Mouse (Mus musculus) CH12.LX (cell line): ENCODE results near the gene Slc13a1.

ENCODE experiments used
- CTCF ChIP-seq, 2 experiments: IDR thresholded peaks in 1 of 2; conservative IDR thresholded peaks in 1 of 2; 2 replicates each; pipeline ENCODE4 v1.5.1; 2011 to 2012; ENCODE audit warnings: low read depth in 2 of 2, low read length in 2 of 2, improper control_type of control experiment in 1 of 2, inconsistent platforms in 1 of 2, mild to moderate bottlenecking in 1 of 2, moderate library complexity in 1 of 2
- EP300 ChIP-seq: IDR thresholded peaks from 2 replicates; pipeline ENCODE4 v1.6.1; 2011; ENCODE audit warnings: low read length, improper control_type of control experiment
- SMC3 ChIP-seq: IDR thresholded peaks from 2 replicates; pipeline ENCODE4 v1.6.1; 2011; ENCODE audit warnings: low read depth, low read length, improper control_type of control experiment
- TBP ChIP-seq: conservative IDR thresholded peaks from 2 replicates; pipeline ENCODE4 v1.6.1; 2011; ENCODE audit warnings: low read depth, low read length, improper control_type of control experiment

DNA sequence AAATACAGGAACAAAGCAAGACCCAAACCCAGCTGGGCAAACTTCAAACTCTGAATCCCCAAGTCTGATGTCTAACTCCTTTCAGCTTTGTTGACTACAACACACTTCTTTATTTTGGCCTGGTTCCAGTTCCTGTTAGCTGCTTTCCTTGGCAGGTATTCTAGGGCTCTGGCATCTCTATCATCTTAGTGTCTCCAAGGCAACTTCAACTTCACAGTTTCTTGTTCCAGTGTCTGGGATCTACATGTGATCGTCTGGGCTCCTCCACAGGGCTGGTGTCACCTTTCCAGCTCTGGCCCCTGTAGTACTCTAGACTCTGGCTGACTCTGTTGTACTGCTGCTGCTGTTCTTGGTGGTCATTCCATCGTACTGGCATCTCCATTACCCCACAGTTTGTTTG, 91.8 kb downstream of the Slc13a1 start:
- TF ChIP-seq CTCF (conservative IDR thresholded peaks at IDR 0.05 in 1 of 2, IDR thresholded peaks at IDR 0.05 in 1 of 2; ENCODE audit: low read depth in 2 of 2, low read length in 2 of 2): no peak
- no peak for TF ChIP-seq TBP
- TF ChIP-seq SMC3: no peak
- no peak for TF ChIP-seq EP300
